Mouse (Mus musculus): ENCODE data around the gene Musk.

DNA sequence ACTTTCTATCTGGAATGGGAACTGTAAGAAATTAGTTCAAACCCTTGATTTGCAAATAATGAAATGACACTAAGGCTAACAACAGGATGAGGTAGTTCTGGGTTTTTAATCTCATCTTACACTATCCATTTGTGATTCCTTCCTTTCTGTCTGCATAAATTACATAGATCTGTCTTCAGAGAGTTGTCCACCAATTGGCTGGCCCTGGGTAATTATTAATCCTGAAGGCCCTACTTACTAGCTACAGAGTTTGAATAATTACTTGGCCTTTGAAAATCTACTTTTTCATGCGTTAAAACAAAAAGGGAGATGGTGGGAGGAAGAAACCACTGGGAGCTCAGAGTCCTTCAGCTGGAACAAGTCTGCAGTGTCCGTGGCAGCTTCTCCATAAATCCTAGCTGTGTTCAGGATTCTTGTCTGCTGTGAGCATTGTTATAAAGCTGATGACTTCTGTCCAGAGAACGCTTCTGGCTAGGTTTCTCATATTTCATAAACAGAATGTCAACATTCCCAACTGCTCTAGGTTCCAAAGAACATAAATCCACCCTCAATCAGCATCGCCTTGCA is 29.3 kb downstream of the Musk start:
- TF ChIP-seq KAT2A (conservative IDR thresholded peaks at IDR 0.05; ENCODE audit: low read depth, low read length) = no peak
- no peak for TF ChIP-seq CTCF (IDR thresholded peaks at IDR 0.05 in 2 of 3, conservative IDR thresholded peaks at IDR 0.05 in 1 of 3; ENCODE audit: control insufficient read depth in 1 of 3, insufficient read depth in 1 of 3, low read depth in 2 of 3, low read length in 3 of 3, poor library complexity in 1 of 3, severe bottlenecking in 1 of 3)
- no peak for TF ChIP-seq GATA1 (IDR thresholded peaks at IDR 0.05; ENCODE audit: low read depth, low read length)
- no peak for TF ChIP-seq NRF1 (IDR thresholded peaks at IDR 0.05; ENCODE audit: insufficient read depth, low read depth, low read length, poor library complexity, severe bottlenecking)
- TF ChIP-seq GABPA (IDR thresholded peaks at IDR 0.05; ENCODE audit: low read depth, low read length) = no peak
